Mouse (Mus musculus): ENCODE measurements at regions not wholly inside any gene's neighbourhood (a gene's known extent, or its start where the extent isn't known, plus 50 kb on each side); places are given as distances from the start of the nearest gene placed in this dataset.

DNA sequence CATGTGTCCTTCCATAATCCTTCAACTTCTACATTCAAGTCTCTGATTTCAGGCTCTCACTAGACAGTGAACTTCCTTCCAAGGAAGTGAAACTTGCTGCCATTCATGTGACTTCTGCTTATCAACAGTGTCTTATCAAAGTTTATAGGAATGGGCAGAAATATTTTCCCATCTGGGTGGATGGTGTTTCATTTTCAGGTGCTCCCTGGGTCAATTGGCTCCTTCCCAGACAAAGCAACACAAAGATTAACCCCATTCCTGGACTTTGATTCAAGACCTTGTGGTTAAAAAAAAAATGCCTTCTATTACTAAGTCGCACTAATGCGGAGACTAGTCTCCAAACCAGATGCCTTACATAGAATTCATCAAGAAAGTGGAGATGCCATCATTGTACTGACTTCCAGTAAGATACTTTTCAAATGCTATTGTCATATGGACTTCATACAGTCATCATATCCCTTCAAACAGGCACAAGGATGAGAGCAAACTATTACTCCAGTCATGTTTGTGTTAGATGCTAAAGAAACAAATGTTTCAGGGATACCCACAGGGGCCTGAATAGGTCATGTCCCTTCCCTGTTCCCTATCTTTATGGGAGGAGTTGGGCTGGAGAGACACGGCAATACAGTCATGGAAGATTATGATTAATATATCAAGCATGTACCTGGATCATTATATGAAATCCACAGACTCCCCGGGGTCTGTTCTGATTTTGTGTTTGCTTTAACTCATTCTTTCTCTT, 58.3 kb upstream of the Apob start:
- Histone ChIP-seq H3K4me3 (replicated peaks; ENCODE audit: low read length) (no peak overlapping the region), H3K36me3 (ENCODE audit: control insufficient read depth, insufficient read depth, low read length) (no peaks in the 10 kb centered on the region), H3K9ac (ENCODE audit: low read length) (no peak overlapping the region), H3K4me1 (ENCODE audit: control insufficient read depth, insufficient read depth, low read length) (no peaks in the 10 kb centered on the region), H3K4me2 (ENCODE audit: low read depth, low read length) (no peak overlapping the region), H3K9me3 (replicated peaks; ENCODE audit: control insufficient read depth, low read length) (no peaks in the 10 kb centered on the region), H3K27ac (ENCODE audit: low read length) (no peak overlapping the region), H3K27me3 (ENCODE audit: control insufficient read depth, insufficient read depth, low read length) (no peaks in the 10 kb centered on the region)
- ATAC-seq (ENCODE audit: insufficient read depth, low FRiP score), result no peak
- 69% methylated on average over 4 of the region's 4 CpGs for WGBS

GRCm38 (mm10) chr12:7919709-7920324, 57.6 kb upstream of the Apob start:
- ATAC-seq (ENCODE audit: insufficient read depth, low FRiP score), result no peak
- Histone ChIP-seq H3K9me3 (replicated peaks; ENCODE audit: control insufficient read depth, low read length) (no peaks in the 10 kb centered on the region), H3K36me3 (ENCODE audit: control insufficient read depth, insufficient read depth, low read length) (no peaks in the 10 kb centered on the region), H3K4me3 (replicated peaks; ENCODE audit: low read length) (no peak overlapping the region), H3K27me3 (ENCODE audit: control insufficient read depth, insufficient read depth, low read length) (no peaks in the 10 kb centered on the region), H3K27ac (ENCODE audit: low read length) (no peak overlapping the region), H3K9ac (ENCODE audit: low read length) (no peak overlapping the region), H3K4me1 (ENCODE audit: control insufficient read depth, insufficient read depth, low read length) (no peaks in the 10 kb centered on the region), H3K4me2 (ENCODE audit: low read depth, low read length) (no peak overlapping the region)
- WGBS, result 64% methylated on average over 2 of the region's 2 CpGs

DNA sequence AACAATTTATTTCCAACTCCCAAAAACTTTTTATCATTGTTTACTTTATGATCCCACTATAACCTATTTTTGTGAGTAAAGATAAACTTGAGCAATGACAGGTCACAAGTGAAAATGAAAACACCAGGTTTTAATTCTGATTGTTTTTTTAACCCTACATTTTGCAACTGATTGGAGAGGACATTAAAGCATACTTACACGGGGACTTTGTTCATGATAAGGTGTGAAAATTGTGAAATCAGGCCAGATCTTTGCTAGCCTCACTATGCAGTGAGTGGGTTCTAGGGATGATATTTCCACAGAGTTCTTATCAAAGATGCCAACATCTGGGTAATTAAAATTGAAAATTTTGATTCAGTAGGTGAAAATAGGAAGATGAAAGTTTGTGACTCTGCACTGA, 56.6 kb upstream of the Apob start:
- Histone ChIP-seq H3K4me1 (ENCODE audit: control insufficient read depth, insufficient read depth, low read length) (no peaks in the 10 kb centered on the region), H3K4me2 (ENCODE audit: low read depth, low read length) (no peak overlapping the region), H3K36me3 (ENCODE audit: control insufficient read depth, insufficient read depth, low read length) (no peaks in the 10 kb centered on the region), H3K9ac (ENCODE audit: low read length) (no peak overlapping the region), H3K9me3 (replicated peaks; ENCODE audit: control insufficient read depth, low read length) (no peaks in the 10 kb centered on the region), H3K4me3 (replicated peaks; ENCODE audit: low read length) (no peak overlapping the region), H3K27me3 (ENCODE audit: control insufficient read depth, insufficient read depth, low read length) (no peaks in the 10 kb centered on the region), H3K27ac (ENCODE audit: low read length) (no peak overlapping the region)
- 66% methylated on average over 1 of the region's 1 CpGs for WGBS
- ATAC-seq (ENCODE audit: insufficient read depth, low FRiP score), result no peak

Measured in stomach, embryonic 16.5 days (tissue).